ENCODE assay signal across 12 mouse cellular contexts in genomic region chr1:162038431-162038830, GRCm38 (mm10). TPM values are rescaled to one million over a fixed set of nuclear protein-coding genes. Genes with fewer than 3 reads are reported as not detected.
DNase-seq lines count a peak whose midpoint lies in the region; ATAC-seq and TF ChIP-seq lines count a peak whose summit lies in the region.
"Had no signal": no experiment of that assay in that cellular context is flagged by ENCODE, and none has a peak within 500 bp of the region (broad histone marks: within the 10 kb centered on the region; RNA-seq: fewer than 3 reads in every experiment).

No protein-coding gene starts in this region.

- no peak for TF ChIP-seq POLR2A in small intestine, adult 2 months (IDR thresholded peaks at IDR 0.05; ENCODE audit: low read depth, low read length)

- H3K9ac ChIP-seq in hindbrain, embryonic 11.5 days (ENCODE audit: low read depth, low read length) = no peak overlapping the region
- H3K9ac ChIP-seq in hindbrain, embryonic 14.5 days = no peak overlapping the region
- H3K9ac ChIP-seq in neural tube, embryonic 11.5 days (ENCODE audit: low read length) = no peak overlapping the region
- H3K9ac ChIP-seq in heart, postnatal 0 days (replicated peaks; ENCODE audit: low read depth, low read length) = no peak overlapping the region
- H3K9ac ChIP-seq: liver, embryonic 15.5 days had no signal

- 71% methylated on average over 5 of the region's 5 CpGs for WGBS in hindbrain, embryonic 11.5 days
- 61% methylated on average over 5 of the region's 5 CpGs for WGBS in hindbrain, embryonic 14.5 days
- 49% methylated on average over 5 of the region's 5 CpGs for WGBS in neural tube, embryonic 11.5 days
- 51% methylated on average over 5 of the region's 5 CpGs for WGBS in heart, postnatal 0 days
- 32% methylated on average over 5 of the region's 5 CpGs for WGBS in small intestine, adult 2 months

- no peaks in the 10 kb centered on the region for H3K27me3 ChIP-seq in hindbrain, embryonic 11.5 days (ENCODE audit: control insufficient read depth, insufficient read depth, low read length)
- H3K27me3 ChIP-seq in hindbrain, embryonic 14.5 days (ENCODE audit: control insufficient read depth, insufficient read depth, low read length) = no peaks in the 10 kb centered on the region
- no peaks in the 10 kb centered on the region for H3K27me3 ChIP-seq in neural tube, embryonic 11.5 days (ENCODE audit: control insufficient read depth, insufficient read depth, low read length)
- H3K27me3 ChIP-seq in heart, postnatal 0 days (ENCODE audit: control insufficient read depth, insufficient read depth, low read length) = no peaks in the 10 kb centered on the region
- H3K27me3 ChIP-seq in small intestine, adult 2 months (ENCODE audit: control insufficient read depth, insufficient read depth, low read length) = no peaks in the 10 kb centered on the region
- H3K27me3 ChIP-seq: liver, embryonic 15.5 days had no signal

- no peaks in the 10 kb centered on the region for H3K9me3 ChIP-seq in hindbrain, embryonic 11.5 days (ENCODE audit: control insufficient read depth, low read length)
- H3K9me3 ChIP-seq in hindbrain, embryonic 14.5 days (ENCODE audit: control insufficient read depth, low read length) = 0 out of 2 replicates have a peak, but pooled peaks cover 4% of the 10 kb centered on the region
- no peaks in the 10 kb centered on the region for H3K9me3 ChIP-seq in neural tube, embryonic 11.5 days (ENCODE audit: control insufficient read depth, low read length)
- no peaks in the 10 kb centered on the region for H3K9me3 ChIP-seq in heart, postnatal 0 days (replicated peaks; ENCODE audit: control insufficient read depth, low read length)
- H3K9me3 ChIP-seq: liver, embryonic 15.5 days had no signal

- no peak for TF ChIP-seq CTCF in heart, postnatal 0 days (IDR thresholded peaks at IDR 0.05; ENCODE audit: low read depth)
- no peak for TF ChIP-seq CTCF in small intestine, adult 2 months (IDR thresholded peaks at IDR 0.05; ENCODE audit: extremely low read depth, insufficient read length, insufficient replicate concordance, low read depth, low read length)

- no peak for TF ChIP-seq EP300 in heart, postnatal 0 days (IDR thresholded peaks at IDR 0.05; ENCODE audit: low read depth)

- H3K4me2 ChIP-seq in hindbrain, embryonic 11.5 days (replicated peaks; ENCODE audit: low read depth, low read length) = no peak overlapping the region
- H3K4me2 ChIP-seq in hindbrain, embryonic 14.5 days (replicated peaks) = no peak overlapping the region
- no peak overlapping the region for H3K4me2 ChIP-seq in neural tube, embryonic 11.5 days (ENCODE audit: low read depth)
- no peak overlapping the region for H3K4me2 ChIP-seq in heart, postnatal 0 days (ENCODE audit: low read depth, low read length)
- H3K4me2 ChIP-seq: liver, embryonic 15.5 days had no signal

- DNase-seq in hindbrain, embryonic 11.5 days (ENCODE audit: low spot score) = no peak
- no peak for DNase-seq in hindbrain, embryonic 14.5 days (ENCODE audit: low spot score)
- DNase-seq in neural tube, embryonic 11.5 days (ENCODE audit: low spot score) = no peak
- DNase-seq in neural tube, embryonic 10.5 days (ENCODE audit: extremely low spot score, low spot score) = no peak
- DNase-seq in heart, postnatal 0 days (ENCODE audit: low spot score) = peak; percentile 14
- no peak for DNase-seq in left cerebral cortex, adult 18-20 months (ENCODE audit: low spot score in 2 of 2)
- no peak for DNase-seq in right cerebral cortex, postnatal 4 days

- no peaks in the 10 kb centered on the region for H3K36me3 ChIP-seq in hindbrain, embryonic 11.5 days (ENCODE audit: control insufficient read depth, insufficient read depth, low read length)
- H3K36me3 ChIP-seq in hindbrain, embryonic 14.5 days (replicated peaks; ENCODE audit: control insufficient read depth, insufficient read depth) = no peaks in the 10 kb centered on the region
- no peaks in the 10 kb centered on the region for H3K36me3 ChIP-seq in neural tube, embryonic 11.5 days (ENCODE audit: control insufficient read depth, insufficient read depth, low read length)
- H3K36me3 ChIP-seq in heart, postnatal 0 days (replicated peaks; ENCODE audit: control insufficient read depth, insufficient read depth, low read length) = no peaks in the 10 kb centered on the region
- H3K36me3 ChIP-seq in small intestine, adult 2 months (ENCODE audit: control insufficient read depth, insufficient read depth, low read length) = no peaks in the 10 kb centered on the region
- H3K36me3 ChIP-seq: liver, embryonic 15.5 days had no signal

- peak; percentile 28; the same call in 1 of the 2 replicates for ATAC-seq in hindbrain, embryonic 11.5 days (ENCODE audit: low FRiP score)
- no peak for ATAC-seq in hindbrain, embryonic 14.5 days (ENCODE audit: low FRiP score)
- ATAC-seq in neural tube, embryonic 11.5 days (ENCODE audit: insufficient read depth, low FRiP score, low TSS enrichment) = peak; percentile 13
- peak; percentile 37; the same call in 1 of the 2 replicates for ATAC-seq in heart, postnatal 0 days (ENCODE audit: insufficient read depth, low read depth)

- H3K27ac ChIP-seq in hindbrain, embryonic 11.5 days (ENCODE audit: low read depth, low read length) = no peak overlapping the region
- H3K27ac ChIP-seq in hindbrain, embryonic 14.5 days = no peak overlapping the region
- H3K27ac ChIP-seq in neural tube, embryonic 11.5 days (ENCODE audit: low read depth, low read length) = peak overlapping the region; percentile 72
- H3K27ac ChIP-seq in heart, postnatal 0 days (ENCODE audit: low read depth) = peak overlapping the region; percentile 63
- peak overlapping the region; percentile 67; the same call in 1 of the 2 replicates for H3K27ac ChIP-seq in small intestine, adult 2 months (ENCODE audit: insufficient read depth, low read depth, low read length)
- H3K27ac ChIP-seq: liver, embryonic 15.5 days had no signal

- H3K4me1 ChIP-seq in hindbrain, embryonic 11.5 days (replicated peaks; ENCODE audit: control insufficient read depth, insufficient read depth, low read length) = no peaks in the 10 kb centered on the region
- peaks cover 16% of the 10 kb centered on the region; the same call in 1 of the 2 replicates for H3K4me1 ChIP-seq in hindbrain, embryonic 14.5 days (replicated peaks; ENCODE audit: control insufficient read depth, insufficient read depth, low read length)
- peaks cover 30% of the 10 kb centered on the region for H3K4me1 ChIP-seq in neural tube, embryonic 11.5 days (ENCODE audit: control insufficient read depth, insufficient read depth, low read length)
- H3K4me1 ChIP-seq in heart, postnatal 0 days (ENCODE audit: control insufficient read depth, insufficient read depth) = peaks cover 19% of the 10 kb centered on the region
- H3K4me1 ChIP-seq in small intestine, adult 2 months (ENCODE audit: control insufficient read depth, insufficient read depth, insufficient read length, low read length) = peaks cover 29% of the 10 kb centered on the region

- no peak overlapping the region for H3K4me3 ChIP-seq in hindbrain, embryonic 11.5 days (ENCODE audit: low read depth, low read length)
- no peak overlapping the region for H3K4me3 ChIP-seq in hindbrain, embryonic 14.5 days (replicated peaks; ENCODE audit: low read length)
- no peak overlapping the region for H3K4me3 ChIP-seq in neural tube, embryonic 11.5 days (ENCODE audit: low read depth, low read length)
- H3K4me3 ChIP-seq in heart, postnatal 0 days (ENCODE audit: low read depth, low read length) = no peak overlapping the region
- H3K4me3 ChIP-seq in small intestine, adult 2 months (ENCODE audit: low read depth, low read length) = no peak overlapping the region
- H3K4me3 ChIP-seq: liver, embryonic 15.5 days had no signal

RNA-seq across cellular contexts. Expression of gene 4930558K02Rik, which starts 59.0 kb away (rescaled TPM):
- polyA plus RNA-seq in hindbrain, embryonic 11.5 days (2014; fragmentation: Nextera tagmentation; extraction: Ambion mirVana) = not detected in 2 replicates
- polyA plus RNA-seq in hindbrain, embryonic 14.5 days (2014; fragmentation: Nextera tagmentation; extraction: Ambion mirVana) = 0.20 TPM in 1 of 2 replicates, not detected in the other
- not detected in 2 replicates for polyA plus RNA-seq in neural tube, embryonic 11.5 days (2014; fragmentation: Nextera tagmentation; extraction: Ambion mirVana)
- not detected in 2 replicates for total RNA-seq in heart, postnatal 0 days (2014; rRNA removed; ENCODE audit: low replicate concordance)
- polyA plus RNA-seq in heart, postnatal 0 days (2015; fragmentation: Nextera tagmentation; extraction: Ambion mirVana) = not detected in 2 replicates
- not detected in 2 replicates for polyA plus RNA-seq in small intestine, adult 2 months (2012; rRNA removed)
- total RNA-seq in left cerebral cortex, adult 18-20 months (2021) = not detected
- total RNA-seq: layer of hippocampus, adult 2 months had no signal
- polyA plus RNA-seq: cerebellum, adult 2 months; liver, embryonic 15.5 days; stomach, embryonic 14.5 days had no signal

Comparison
In these comparisons a context has a peak if more than half of its experiments do, and no peak if none do; other contexts are left out.
1. H3K27ac ChIP-seq: peak in neural tube, embryonic 11.5 days (single experiment), heart, postnatal 0 days (single experiment) and small intestine, adult 2 months (single experiment); none in hindbrain, embryonic 11.5 days (single experiment) and hindbrain, embryonic 14.5 days (single experiment).